Mouse (Mus musculus) macrophage (primary cell): ENCODE data around the gene Plrg1. TPM values are rescaled to one million over a fixed set of nuclear protein-coding genes. Genes with fewer than 3 reads are reported as not detected.
A peak's percentile ranks its signal among the peaks of the same experiment; 100 is the strongest.

Experiments used
- H3K27ac ChIP-seq: fragments of 350-480 bp; formaldehyde crosslinking; 2 replicates; pipeline ENCODE4 v1.9.0; 2021
- H3K36me3 ChIP-seq: fragments of 350-480 bp; formaldehyde crosslinking; 2 replicates; pipeline ENCODE4 v1.9.0; 2021; ENCODE audit errors: inconsistent target
- H3K4me3 ChIP-seq: fragments of 350-480 bp; formaldehyde crosslinking; 2 replicates; pipeline ENCODE4 v1.9.0; 2021; ENCODE audit errors: inconsistent target
- H3K79me2 ChIP-seq: fragments of 350-480 bp; formaldehyde crosslinking; 2 replicates; pipeline ENCODE4 v1.9.0; 2021; ENCODE audit errors: inconsistent target
- WGBS: methylation state at CpG from one replicate; pipeline ENCODE4 v1.1.7; 2026; ENCODE audit warnings: inconsistent platforms; ENCODE audit not compliant: missing documents; 5-methylcytosine and 5-hydroxymethylcytosine counted together
- polyA plus RNA-seq: library from polyadenylated mRNA; stranded (reverse); fragments of 250-400 nt; gene quantifications from 3 replicates; pipeline ENCODE4 v1.2.4, GENCODE M21; 2018; ENCODE audit warnings: inconsistent platforms

Gene Plrg1
- polyA plus RNA-seq, 1 experiment from 2014 or later, result 38.1 TPM

DNA sequence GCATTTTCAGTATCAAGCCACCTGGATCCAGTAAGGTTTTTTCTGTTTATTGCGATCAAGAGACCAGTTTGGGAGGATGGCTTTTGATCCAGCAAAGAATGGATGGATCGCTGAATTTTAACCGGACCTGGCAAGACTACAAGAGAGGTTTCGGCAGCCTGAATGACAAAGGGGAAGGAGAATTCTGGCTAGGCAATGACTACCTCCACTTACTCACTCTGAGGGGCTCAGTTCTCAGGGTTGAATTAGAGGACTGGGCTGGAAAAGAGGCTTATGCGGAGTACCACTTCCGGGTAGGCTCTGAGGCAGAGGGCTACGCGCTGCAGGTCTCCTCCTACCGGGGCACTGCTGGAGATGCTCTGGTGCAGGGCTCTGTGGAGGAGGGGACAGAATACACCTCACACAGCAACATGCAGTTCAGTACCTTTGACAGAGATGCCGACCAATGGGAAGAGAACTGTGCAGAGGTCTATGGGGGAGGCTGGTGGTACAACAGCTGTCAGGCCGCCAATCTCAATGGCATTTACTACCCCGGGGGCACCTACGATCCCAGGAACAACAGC lies 22.5 kb upstream of the Plrg1 start:
- 60% methylated on average over 13 of the region's 13 CpGs for WGBS
- no peak overlapping the region for H3K27ac ChIP-seq
- H3K79me2 ChIP-seq, result no peaks in the 10 kb centered on the region
- no peak overlapping the region for H3K4me3 ChIP-seq
- no peaks in the 10 kb centered on the region for H3K36me3 ChIP-seq

DNA sequence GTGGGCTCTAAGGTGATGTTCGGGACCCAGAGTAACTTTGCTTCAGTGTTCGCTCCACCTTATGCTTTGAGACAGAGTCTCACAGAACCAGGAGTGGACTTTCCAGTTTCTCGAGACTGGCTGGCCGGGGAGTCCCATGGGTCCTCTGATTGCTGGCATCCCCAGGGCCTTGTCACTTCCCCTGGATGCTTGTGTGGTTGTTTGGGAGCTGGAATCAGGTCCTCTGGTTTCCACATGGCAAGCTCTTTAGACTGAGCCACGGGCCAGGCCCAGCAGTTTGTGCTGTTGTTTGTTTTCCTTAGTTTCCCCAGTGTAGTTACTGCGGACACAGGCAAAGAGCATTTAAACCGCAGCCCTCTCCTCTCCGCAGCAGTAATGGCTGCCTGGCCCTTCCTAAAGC lies 21.5 kb upstream of the Plrg1 start:
- no peak overlapping the region for H3K27ac ChIP-seq
- 87% methylated on average over 8 of the region's 8 CpGs for WGBS
- H3K79me2 ChIP-seq, result no peaks in the 10 kb centered on the region
- no peak overlapping the region for H3K4me3 ChIP-seq
- no peaks in the 10 kb centered on the region for H3K36me3 ChIP-seq

DNA sequence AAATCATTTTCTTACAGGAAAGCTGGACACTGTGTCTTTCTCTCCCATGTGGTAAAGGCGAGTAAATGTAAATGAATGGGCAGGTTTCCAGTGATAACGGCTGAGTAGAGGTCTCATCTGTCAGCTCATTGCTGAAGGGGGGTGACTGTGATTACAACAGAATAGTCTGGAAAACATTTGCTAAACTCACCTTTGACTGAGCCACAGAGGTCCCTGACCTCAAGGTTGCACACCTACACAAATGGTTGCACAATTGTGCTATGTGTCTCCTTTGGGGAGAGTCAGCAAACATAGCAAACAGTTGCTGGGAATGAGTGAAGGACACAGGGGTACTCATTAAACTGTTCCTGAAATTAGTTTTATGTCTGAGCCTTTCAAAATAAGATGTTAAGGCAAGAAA lies 16.5 kb upstream of the Plrg1 start:
- WGBS, result 79% methylated on average over 2 of the region's 2 CpGs
- no peak overlapping the region for H3K27ac ChIP-seq
- no peaks in the 10 kb centered on the region for H3K79me2 ChIP-seq
- H3K36me3 ChIP-seq, result no peaks in the 10 kb centered on the region
- no peak overlapping the region for H3K4me3 ChIP-seq

DNA sequence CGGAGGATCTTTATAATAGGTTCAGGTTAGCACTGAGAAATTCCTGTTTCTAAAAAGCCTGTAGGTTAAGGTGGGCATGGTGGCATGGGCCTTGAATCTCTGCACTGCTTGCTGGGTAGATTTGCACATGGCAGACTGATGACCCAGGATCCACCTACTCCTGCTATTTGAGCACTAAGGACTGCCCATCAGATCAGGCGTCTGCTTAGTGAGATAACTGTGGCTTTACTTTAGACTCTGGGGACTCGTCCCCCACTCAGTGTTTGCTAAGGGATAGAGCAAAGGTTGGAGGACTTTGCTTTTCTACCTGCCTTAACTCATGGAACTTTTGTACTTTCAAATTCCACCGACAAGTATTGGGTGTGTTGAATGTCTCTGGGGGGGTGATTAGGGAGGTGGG lies 15.7 kb upstream of the Plrg1 start:
- Histone ChIP-seq H3K79me2 (no peaks in the 10 kb centered on the region), H3K36me3 (no peaks in the 10 kb centered on the region), H3K27ac (no peak overlapping the region), H3K4me3 (no peak overlapping the region)
- WGBS, result 90% methylated on average over 4 of the region's 4 CpGs

DNA sequence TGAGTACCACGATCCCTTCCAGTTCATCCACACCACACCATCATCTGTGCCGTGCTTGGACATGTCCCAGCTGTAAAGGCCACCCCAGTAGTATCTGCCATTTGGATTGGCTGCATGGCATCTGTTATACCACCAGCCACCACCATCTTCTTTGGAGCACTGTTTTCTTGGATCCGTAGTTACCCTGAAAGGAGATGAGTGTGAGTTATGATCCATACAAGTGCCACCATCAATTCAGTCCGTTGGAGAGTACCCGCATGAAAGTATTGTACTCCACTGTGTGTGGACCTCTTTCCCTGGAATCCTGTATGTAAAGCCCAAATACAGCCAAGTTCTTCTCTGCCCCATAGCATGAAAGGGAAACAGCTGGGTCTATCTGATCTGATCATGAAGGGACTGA lies 12.9 kb upstream of the Plrg1 start:
- WGBS, result 84% methylated on average over 5 of the region's 5 CpGs
- no peaks in the 10 kb centered on the region for H3K36me3 ChIP-seq
- H3K27ac ChIP-seq, result no peak overlapping the region
- no peaks in the 10 kb centered on the region for H3K79me2 ChIP-seq
- H3K4me3 ChIP-seq, result no peak overlapping the region

DNA sequence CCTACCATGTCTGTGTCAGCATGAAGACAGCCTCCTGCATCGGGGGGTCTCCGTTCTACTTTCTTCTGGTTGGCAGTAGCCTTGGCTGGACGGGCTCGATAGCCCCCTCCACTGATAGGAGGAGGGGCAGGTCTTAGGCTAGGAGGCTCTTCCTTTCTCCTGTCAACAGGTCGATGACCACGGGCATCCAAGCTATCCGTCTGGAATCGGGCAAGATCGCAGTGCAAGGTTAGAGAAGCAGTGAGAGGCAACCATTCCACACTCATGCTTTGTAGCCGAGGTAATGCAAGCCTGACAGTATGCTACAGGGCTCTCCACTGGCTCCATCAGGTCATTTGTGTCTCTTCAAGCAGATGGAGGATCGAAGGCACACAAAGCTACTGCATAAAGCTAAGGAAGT lies 8.7 kb upstream of the Plrg1 start:
- Histone ChIP-seq H3K27ac (no peak overlapping the region), H3K4me3 (no peak overlapping the region), H3K79me2 (no peaks in the 10 kb centered on the region), H3K36me3 (no peaks in the 10 kb centered on the region)
- 89% methylated on average over 11 of the region's 11 CpGs for WGBS

DNA sequence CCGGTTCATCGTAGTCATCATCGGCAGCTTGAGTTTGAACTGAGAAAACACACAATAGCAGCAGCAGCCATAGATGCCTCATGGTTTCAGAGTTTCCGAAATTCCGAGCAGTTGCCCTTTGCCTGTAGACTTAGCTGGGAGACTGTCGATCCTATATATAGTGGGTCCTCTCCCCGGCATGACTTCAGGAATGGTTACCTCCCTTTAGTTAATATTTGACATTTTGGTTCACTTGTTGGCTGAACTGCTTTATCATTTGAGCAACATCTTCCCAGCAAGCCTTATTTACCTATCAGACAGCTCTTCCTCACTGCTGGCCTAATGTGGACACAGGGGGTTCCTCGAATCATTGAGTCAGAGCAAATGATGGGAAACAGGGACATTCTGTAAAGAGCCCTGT lies 5.6 kb upstream of the Plrg1 start, which contains the start of gene Fgb:
Gene Fgb, minus strand, starts transcription at position 184 of the 400 bp plus-strand sequence.
- Histone ChIP-seq H3K4me3 (no peak within 1 kb of the TSS), H3K79me2 (no peaks in the 10 kb centered on the region), H3K27ac (no peak within 1 kb of the TSS), H3K36me3 (no peaks in the 10 kb centered on the region)
- 93% methylated on average over 8 of the region's 8 CpGs for WGBS

DNA sequence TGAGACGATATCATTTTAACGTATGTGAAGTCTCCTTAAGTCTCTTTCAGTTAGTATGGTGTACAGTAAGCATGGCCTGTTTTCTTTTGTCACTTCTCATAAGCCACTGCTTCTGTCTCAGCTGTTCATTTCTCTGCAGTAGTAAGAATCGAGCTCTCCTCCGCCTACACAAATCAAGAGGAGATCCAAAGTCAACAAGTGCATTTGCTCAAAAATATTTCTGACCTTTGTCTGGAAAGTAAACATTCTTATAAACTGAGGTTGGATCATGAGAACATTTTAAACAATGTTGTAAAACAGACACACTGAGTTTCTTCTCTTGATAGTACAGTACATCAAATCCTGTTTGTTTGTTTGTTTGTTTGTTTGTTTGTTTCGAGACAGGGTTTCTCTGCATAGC lies 4.7 kb upstream of the Plrg1 start:
- WGBS, result 94% methylated on average over 5 of the region's 5 CpGs
- peaks cover 3% of the 10 kb centered on the region for H3K79me2 ChIP-seq
- H3K4me3 ChIP-seq, result no peak overlapping the region
- H3K27ac ChIP-seq, result no peak overlapping the region
- no peaks in the 10 kb centered on the region for H3K36me3 ChIP-seq

DNA sequence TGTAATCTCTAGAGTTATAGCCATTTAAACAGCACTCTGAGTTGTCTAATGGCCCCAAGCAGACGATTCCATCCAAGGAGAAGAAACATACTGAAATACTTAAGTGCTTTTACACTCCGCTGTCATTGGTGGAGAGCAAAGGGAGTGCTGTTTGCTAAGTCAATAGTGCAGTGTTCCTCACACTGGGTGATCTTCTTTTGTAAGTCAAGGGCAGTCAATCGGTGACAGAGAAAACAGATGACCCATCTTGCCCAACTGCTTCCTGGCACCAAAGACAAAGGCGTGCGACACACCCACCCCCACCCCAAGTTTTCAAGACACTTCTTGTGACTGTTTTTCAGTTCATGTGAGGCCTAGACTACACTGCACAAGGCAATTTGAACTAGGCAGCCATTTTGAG lies 3.2 kb upstream of the Plrg1 start:
- H3K36me3 ChIP-seq, result no peaks in the 10 kb centered on the region
- H3K4me3 ChIP-seq, result no peak overlapping the region
- peaks cover 17% of the 10 kb centered on the region for H3K79me2 ChIP-seq
- no peak overlapping the region for H3K27ac ChIP-seq
- WGBS, result 94% methylated on average over 5 of the region's 5 CpGs

DNA sequence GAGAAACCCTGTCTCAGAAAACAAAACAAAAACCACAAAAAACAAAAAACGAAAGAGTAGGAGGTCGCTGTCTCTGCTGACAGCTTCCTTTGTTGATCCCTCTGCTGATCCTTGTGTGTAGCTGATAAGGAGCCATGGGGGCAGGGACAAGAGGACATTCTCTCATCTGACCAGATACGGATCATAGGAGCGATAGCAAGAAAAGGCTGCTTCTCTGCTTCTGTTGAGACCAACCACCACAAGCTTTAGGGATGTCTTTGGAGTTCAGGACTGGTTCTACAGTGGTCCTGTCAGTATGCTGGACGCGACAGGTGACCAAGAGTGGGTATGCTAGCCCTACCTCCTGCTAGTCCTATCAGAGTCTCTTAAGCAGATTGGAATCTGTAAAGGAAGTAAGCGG lies 2.2 kb upstream of the Plrg1 start:
- Histone ChIP-seq H3K79me2 (peaks cover 24% of the 10 kb centered on the region), H3K36me3 (no peaks in the 10 kb centered on the region), H3K27ac (no peak overlapping the region), H3K4me3 (no peak overlapping the region)
- WGBS, result 91% methylated on average over 7 of the region's 7 CpGs

DNA sequence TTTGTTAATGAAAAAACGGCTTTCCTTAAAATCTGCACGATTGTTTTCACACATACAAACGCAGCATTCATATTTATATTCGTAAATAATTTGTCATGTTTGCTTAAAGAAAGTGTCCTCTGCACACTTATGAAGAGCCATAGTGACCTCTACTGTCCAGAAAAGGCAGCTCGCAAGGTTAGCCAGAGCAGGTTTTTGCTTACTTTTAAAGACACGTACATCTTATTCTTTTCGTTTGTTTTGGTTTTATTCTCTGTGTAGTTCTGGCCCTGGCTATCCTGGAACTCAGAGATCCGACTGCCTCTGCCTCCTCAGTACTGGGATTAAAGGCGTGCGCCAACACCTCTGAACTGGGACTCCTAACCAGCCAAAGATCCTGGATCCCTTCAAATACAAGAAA lies 1.6 kb upstream of the Plrg1 start:
- 34% methylated on average over 10 of the region's 10 CpGs for WGBS
- Histone ChIP-seq H3K79me2 (peaks cover 24% of the 10 kb centered on the region), H3K36me3 (no peaks in the 10 kb centered on the region), H3K4me3 (no peak overlapping the region), H3K27ac (no peak overlapping the region)

DNA sequence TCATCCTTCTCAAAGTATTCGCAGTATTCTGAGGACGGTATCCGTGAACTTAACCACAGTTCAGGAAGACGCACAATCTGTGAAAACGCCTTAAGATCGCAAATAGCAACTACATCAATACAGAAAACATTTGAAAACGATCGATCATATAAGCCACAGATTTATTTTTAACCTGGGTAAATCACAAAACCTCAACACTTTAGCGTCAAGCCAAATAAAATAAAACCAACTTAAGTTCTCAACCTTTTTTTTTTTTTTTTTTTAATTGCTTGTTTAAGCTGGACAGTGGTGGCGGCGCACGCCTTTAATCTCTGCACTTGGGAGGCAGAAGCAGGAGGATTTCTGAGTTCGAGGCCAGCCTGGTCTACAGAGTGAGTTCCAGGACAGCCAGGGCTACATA lies 563 bp upstream of the Plrg1 start:
- H3K4me3 ChIP-seq, result peak overlapping the region; percentile 36
- WGBS, result 21% methylated on average over 13 of the region's 13 CpGs
- H3K27ac ChIP-seq, result no peak overlapping the region
- peaks cover 9% of the 10 kb centered on the region for H3K36me3 ChIP-seq
- peaks cover 24% of the 10 kb centered on the region for H3K79me2 ChIP-seq

DNA sequence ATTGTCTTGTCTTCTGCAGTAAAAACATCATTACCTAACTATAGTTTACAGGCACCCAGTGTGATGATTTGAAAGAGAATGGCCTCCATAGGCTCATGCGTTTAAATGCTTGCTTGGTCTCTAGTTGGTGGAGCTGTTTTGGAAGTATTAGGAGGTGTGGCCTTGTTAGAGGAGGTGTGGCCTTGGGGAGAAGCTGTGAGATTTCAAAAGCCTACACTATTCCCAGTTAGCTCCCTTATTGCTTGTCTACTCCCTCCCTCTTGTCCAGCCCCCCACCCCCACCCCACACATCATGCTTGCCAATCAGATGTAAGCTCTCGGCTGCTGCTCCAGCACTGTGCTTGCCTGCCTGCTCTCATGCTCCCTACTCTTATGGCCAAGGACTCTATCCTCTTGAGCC lies 1.7 kb downstream of the Plrg1 start:
- H3K4me3 ChIP-seq, result no peak overlapping the region
- H3K27ac ChIP-seq, result no peak overlapping the region
- H3K79me2 ChIP-seq, result peaks cover 24% of the 10 kb centered on the region
- WGBS, result 92% methylated on average over 1 of the region's 2 CpGs
- H3K36me3 ChIP-seq, result peaks cover 32% of the 10 kb centered on the region

DNA sequence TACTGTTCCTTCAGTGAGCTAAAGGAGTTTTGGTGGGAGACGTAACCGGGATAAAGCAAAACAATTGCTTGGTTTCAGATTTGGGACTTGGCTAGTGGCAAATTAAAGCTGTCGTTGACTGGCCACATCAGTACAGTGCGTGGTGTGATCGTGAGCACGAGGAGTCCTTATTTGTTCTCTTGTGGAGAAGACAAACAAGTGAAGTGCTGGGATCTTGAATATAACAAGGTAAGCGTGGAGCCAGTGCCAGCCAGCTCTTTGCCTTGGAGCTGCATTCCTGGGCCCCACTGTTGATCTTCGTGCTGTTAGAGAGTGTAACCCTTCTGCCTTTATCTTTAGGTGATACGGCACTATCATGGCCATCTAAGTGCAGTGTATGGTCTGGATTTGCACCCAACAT lies 12.6 kb downstream of the Plrg1 start:
- WGBS, result 97% methylated on average over 9 of the region's 9 CpGs
- Histone ChIP-seq H3K4me3 (no peak overlapping the region), H3K79me2 (no peaks in the 10 kb centered on the region), H3K36me3 (peaks cover 62% of the 10 kb centered on the region), H3K27ac (no peak overlapping the region)

DNA sequence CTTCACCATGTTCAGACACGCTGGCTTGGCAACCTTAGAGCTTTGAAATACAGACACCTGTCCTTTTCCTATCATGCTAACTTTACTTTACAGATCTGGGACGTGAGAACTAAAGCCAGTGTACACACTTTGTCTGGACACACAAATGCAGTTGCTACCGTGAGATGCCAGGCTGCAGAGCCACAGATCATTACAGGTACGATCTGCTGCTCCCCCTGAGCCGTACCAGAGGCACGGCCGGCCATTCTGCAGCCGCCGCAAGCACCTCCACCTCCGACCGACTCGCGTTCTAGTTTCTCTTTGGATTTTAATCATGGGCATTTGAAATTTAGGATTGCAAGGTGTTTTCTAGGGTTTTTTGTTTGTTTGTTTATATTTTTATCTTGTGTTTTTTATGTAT lies 13.5 kb downstream of the Plrg1 start:
- Histone ChIP-seq H3K27ac (no peak overlapping the region), H3K4me3 (no peak overlapping the region), H3K79me2 (no peaks in the 10 kb centered on the region), H3K36me3 (peaks cover 60% of the 10 kb centered on the region)
- 97% methylated on average over 13 of the region's 13 CpGs for WGBS

DNA sequence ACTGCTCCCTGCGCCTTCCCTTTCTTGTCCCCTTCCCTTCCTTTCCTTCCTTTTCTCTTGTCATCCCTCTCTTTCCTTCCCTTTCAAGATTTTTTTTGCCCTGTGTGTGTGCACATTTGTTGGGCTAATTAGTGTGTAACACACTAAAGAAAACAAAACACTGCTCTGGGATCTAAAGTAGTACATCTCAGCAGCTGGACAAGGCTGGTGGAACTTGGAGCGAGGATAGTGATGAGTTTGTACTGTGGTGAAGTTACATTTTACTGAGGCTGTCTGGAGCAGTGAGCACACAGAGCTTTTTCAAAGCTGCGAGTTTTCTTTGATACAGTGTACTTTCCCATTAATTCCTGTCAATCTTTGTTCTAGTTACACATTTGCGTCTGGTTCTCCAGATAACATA lies 14.9 kb downstream of the Plrg1 start:
- WGBS, result 96% methylated on average over 4 of the region's 4 CpGs
- Histone ChIP-seq H3K27ac (no peak overlapping the region), H3K4me3 (no peak overlapping the region), H3K36me3 (peaks cover 60% of the 10 kb centered on the region), H3K79me2 (no peaks in the 10 kb centered on the region)
